Mouse (Mus musculus): ENCODE measurements around the gene Shisa8. TPM values are rescaled to one million over a fixed set of nuclear protein-coding genes. Genes with fewer than 3 reads are reported as not detected.

Shisa8 gene
- polyA plus RNA-seq, 1 experiment from 2014 or later: 4.2 TPM

DNA sequence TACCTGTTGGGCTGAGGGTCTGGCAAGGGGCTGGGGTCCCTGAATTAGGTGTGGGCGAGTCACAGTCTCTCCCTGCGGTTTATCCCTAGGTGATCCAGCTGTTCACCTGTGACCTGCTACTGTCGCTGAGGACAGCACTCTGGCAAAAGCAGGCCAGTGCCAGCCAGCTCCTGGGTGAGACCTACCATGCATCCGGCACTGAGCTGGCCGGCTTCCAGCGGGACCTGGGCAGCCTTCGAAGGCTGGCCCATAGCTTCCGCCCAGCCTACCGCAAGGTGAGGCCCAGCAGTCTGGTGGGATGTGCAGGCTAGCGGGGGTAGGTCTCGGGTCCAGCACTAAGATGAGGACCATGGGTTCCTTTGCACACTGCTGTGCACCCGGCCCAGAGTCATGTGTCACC lies 13.1 kb downstream of the Shisa8 start:
- Histone ChIP-seq H3K4me1 (ENCODE audit: control insufficient read depth, insufficient read depth, low read depth, low read length) (peaks cover 7% of the 10 kb centered on the region), H3K36me3 (ENCODE audit: control insufficient read depth, insufficient read depth, low read length) (peaks cover 64% of the 10 kb centered on the region), H3K4me2 (ENCODE audit: low read length) (no peak overlapping the region), H3K27ac (ENCODE audit: low read depth, low read length) (no peak overlapping the region), H3K9ac (ENCODE audit: low read depth, low read length) (no peak overlapping the region), H3K9me3 (ENCODE audit: control insufficient read depth, low read length) (no peaks in the 10 kb centered on the region), H3K27me3 (replicated peaks; ENCODE audit: control insufficient read depth, insufficient read depth, low read length) (no peaks in the 10 kb centered on the region), H3K4me3 (ENCODE audit: low read length) (no peak overlapping the region)
- 85% methylated on average over 12 of the region's 12 CpGs for WGBS
- ATAC-seq: no peak

DNA sequence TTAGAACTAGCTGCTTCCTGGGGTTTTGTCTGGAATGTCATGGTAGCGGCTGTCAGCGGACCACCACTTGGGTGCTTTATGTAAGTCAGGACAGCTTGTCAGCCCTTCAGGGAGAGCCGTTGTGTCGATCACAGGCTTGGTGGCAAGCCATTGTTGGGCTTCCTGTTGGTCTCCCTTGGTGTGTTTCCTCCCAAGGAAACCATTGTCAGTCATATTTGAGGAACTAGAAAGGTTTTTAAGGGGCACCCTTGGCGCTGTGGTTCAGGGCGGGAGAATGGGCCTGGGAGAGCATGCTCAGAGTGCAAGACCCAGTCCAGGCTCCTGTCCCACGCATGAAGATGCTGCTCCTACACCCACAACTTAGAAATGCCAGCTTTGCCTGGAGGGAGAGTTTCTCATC lies 14.3 kb downstream of the Shisa8 start:
- Histone ChIP-seq H3K36me3 (ENCODE audit: control insufficient read depth, insufficient read depth, low read length) (peaks cover 70% of the 10 kb centered on the region), H3K27me3 (replicated peaks; ENCODE audit: control insufficient read depth, insufficient read depth, low read length) (no peaks in the 10 kb centered on the region), H3K4me3 (ENCODE audit: low read length) (no peak overlapping the region), H3K9ac (ENCODE audit: low read depth, low read length) (no peak overlapping the region), H3K4me1 (ENCODE audit: control insufficient read depth, insufficient read depth, low read depth, low read length) (no peaks in the 10 kb centered on the region), H3K4me2 (ENCODE audit: low read length) (no peak overlapping the region), H3K9me3 (ENCODE audit: control insufficient read depth, low read length) (no peaks in the 10 kb centered on the region), H3K27ac (ENCODE audit: low read depth, low read length) (no peak overlapping the region)
- WGBS: 78% methylated on average over 7 of the region's 7 CpGs
- ATAC-seq: no peak

DNA sequence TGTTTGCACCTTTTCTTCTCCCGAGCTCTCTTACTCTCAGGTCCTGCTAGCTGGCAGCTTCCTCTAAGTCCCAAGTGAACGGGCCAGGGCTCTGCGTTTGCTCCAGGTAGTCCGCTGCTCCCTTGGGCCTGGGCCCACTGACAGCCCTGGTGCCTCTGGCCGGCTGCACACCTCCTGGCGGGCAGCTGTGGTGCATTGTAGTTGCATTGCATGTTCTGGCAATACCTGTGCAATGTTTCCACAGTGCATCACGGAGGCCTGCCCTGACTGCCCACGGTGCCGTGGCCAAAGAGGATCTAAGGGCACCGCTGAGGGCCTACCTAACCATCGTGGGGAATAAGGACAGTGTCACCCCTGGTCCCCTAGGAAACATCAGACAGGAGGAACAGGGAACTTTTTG lies 14.7 kb downstream of the Shisa8 start:
- no peak for ATAC-seq
- H3K4me2 ChIP-seq (ENCODE audit: low read length): no peak overlapping the region
- no peaks in the 10 kb centered on the region for H3K27me3 ChIP-seq (replicated peaks; ENCODE audit: control insufficient read depth, insufficient read depth, low read length)
- H3K4me3 ChIP-seq (ENCODE audit: low read length): no peak overlapping the region
- no peak overlapping the region for H3K27ac ChIP-seq (ENCODE audit: low read depth, low read length)
- WGBS: 89% methylated on average over 11 of the region's 11 CpGs
- H3K4me1 ChIP-seq (ENCODE audit: control insufficient read depth, insufficient read depth, low read depth, low read length): no peaks in the 10 kb centered on the region
- H3K9me3 ChIP-seq (ENCODE audit: control insufficient read depth, low read length): no peaks in the 10 kb centered on the region
- H3K9ac ChIP-seq (ENCODE audit: low read depth, low read length): no peak overlapping the region
- peaks cover 71% of the 10 kb centered on the region for H3K36me3 ChIP-seq (ENCODE audit: control insufficient read depth, insufficient read depth, low read length)

DNA sequence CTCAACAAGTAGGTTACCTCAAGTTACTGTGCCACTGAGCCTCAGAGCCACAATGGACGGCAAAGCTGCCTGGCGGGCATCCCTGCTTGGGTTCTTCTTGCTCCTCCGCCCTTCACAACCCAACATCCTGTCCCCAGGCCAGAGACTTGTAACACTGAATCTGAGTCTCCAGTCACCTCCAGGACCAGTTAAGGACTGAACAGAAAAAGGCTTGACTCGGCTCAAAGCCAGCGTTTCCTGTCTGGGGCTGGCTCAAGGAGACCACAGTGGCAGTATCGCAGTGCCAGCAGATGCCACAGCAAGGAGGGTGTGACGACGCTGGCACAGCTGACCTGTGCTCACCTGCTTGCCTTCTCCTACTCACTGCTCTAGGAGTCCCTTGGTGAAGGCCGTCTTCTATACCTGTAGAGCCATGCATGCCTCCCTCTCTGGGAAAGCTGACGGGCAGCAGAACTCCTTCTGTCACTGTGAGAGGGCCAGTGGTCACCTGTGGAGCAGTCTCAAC lies 15.3 kb downstream of the Shisa8 start:
- Histone ChIP-seq H3K9me3 (ENCODE audit: control insufficient read depth, low read length) (no peaks in the 10 kb centered on the region), H3K9ac (ENCODE audit: low read depth, low read length) (no peak overlapping the region), H3K4me2 (ENCODE audit: low read length) (no peak overlapping the region), H3K36me3 (ENCODE audit: control insufficient read depth, insufficient read depth, low read length) (peaks cover 75% of the 10 kb centered on the region), H3K4me3 (ENCODE audit: low read length) (no peak overlapping the region), H3K27ac (ENCODE audit: low read depth, low read length) (no peak overlapping the region), H3K4me1 (ENCODE audit: control insufficient read depth, insufficient read depth, low read depth, low read length) (no peaks in the 10 kb centered on the region), H3K27me3 (replicated peaks; ENCODE audit: control insufficient read depth, insufficient read depth, low read length) (no peaks in the 10 kb centered on the region)
- WGBS: 94% methylated on average over 10 of the region's 10 CpGs
- ATAC-seq: no peak

DNA sequence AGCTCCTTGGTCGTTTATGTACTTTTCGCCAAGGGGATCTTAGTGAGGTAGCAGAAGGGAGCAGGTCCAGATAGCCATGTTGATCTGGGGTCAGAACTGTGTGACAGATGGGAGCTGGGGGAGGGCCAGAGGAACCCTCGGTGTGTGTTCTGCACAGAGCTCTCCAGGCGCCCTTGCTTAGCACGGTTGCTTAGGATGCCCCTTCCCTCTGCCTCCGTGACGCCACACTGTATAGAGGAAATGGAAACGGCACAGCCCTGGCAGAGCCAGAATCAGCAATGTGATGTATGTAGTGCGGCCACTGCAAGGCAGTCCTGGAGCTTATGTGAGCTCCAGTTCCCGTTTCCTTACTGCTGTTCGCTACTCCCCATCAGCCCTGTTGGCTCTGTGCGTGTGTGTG lies 16.3 kb downstream of the Shisa8 start:
- no peak overlapping the region for H3K4me2 ChIP-seq (ENCODE audit: low read length)

DNA sequence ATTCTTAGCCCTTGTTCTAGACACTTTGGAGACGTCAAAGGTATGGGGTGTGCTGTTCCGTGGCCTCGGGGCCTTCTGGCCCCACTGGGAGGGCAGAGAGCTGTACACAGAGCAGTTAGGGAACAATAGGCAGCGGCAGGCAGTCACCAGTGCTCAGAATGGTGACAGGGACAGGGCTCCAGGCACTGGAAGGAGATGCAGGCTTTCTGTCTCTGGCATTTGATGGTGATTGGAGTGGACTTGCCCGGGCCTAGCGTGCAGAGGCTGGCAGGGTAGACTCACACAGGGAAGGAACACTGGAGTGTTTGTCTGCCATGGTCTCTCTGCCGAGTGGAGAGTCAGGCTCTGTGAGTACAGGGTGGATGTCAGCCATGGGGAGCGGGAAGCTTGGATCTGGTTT lies 20.0 kb downstream of the Shisa8 start:
- Histone ChIP-seq H3K27me3 (replicated peaks; ENCODE audit: control insufficient read depth, insufficient read depth, low read length) (no peaks in the 10 kb centered on the region), H3K9me3 (ENCODE audit: control insufficient read depth, low read length) (no peaks in the 10 kb centered on the region), H3K4me1 (ENCODE audit: control insufficient read depth, insufficient read depth, low read depth, low read length) (no peaks in the 10 kb centered on the region), H3K4me2 (ENCODE audit: low read length) (no peak overlapping the region), H3K9ac (ENCODE audit: low read depth, low read length) (no peak overlapping the region), H3K36me3 (ENCODE audit: control insufficient read depth, insufficient read depth, low read length) (peaks cover 63% of the 10 kb centered on the region), H3K4me3 (ENCODE audit: low read length) (no peak overlapping the region), H3K27ac (ENCODE audit: low read depth, low read length) (no peak overlapping the region)
- ATAC-seq: no peak
- 79% methylated on average over 8 of the region's 8 CpGs for whole genome bisulfite sequencing

More for the DNA sequence above, 16.3 kb downstream of the Shisa8 start:
- 88% methylated on average over 12 of the region's 12 CpGs for WGBS
- H3K27me3 ChIP-seq (replicated peaks; ENCODE audit: control insufficient read depth, insufficient read depth, low read length): no peaks in the 10 kb centered on the region
- no peaks in the 10 kb centered on the region for H3K4me1 ChIP-seq (ENCODE audit: control insufficient read depth, insufficient read depth, low read depth, low read length)
- no peak overlapping the region for H3K4me3 ChIP-seq (ENCODE audit: low read length)
- no peak overlapping the region for H3K27ac ChIP-seq (ENCODE audit: low read depth, low read length)
- H3K9me3 ChIP-seq (ENCODE audit: control insufficient read depth, low read length): no peaks in the 10 kb centered on the region
- H3K36me3 ChIP-seq (ENCODE audit: control insufficient read depth, insufficient read depth, low read length): peaks cover 78% of the 10 kb centered on the region
- ATAC-seq: no peak
- H3K9ac ChIP-seq (ENCODE audit: low read depth, low read length): no peak overlapping the region

DNA sequence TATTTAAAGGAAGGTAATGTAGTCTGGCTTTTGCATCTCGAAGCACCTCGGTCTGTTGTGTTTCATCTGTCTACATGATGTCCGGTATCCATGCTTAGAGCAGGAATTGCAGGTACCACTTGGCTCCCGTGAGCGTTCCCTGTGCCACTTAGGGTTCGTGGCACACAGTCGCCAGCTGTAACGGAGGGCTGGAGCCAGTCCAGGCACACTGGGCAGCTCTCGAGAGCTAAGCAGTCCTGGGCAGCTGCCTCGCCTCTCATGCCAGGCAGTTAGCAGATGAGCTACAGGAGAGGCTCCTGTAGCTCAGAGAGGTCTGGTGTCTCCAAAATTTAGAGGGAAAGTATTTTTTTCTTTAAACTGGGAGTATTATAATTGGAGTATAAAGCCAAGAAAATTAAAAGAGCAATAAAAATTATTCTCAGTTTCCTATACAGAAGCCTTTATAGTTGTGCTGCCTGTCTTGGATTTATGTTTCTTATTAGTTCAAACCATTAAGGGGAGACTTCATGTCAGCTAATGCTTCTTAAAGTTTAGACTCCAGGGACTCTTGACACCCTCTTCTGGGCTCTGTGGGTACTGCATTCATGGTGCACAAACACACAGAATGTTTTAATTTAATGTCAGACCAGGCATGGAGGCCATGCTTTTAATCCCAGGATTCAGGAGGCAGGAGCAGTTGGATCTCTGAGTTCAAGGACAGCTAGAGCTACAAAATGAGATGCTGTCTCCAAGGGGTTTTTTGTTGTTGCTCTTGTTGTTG lies 24.0 kb downstream of the Shisa8 start:
- Histone ChIP-seq H3K4me3 (ENCODE audit: low read length) (no peak overlapping the region), H3K36me3 (ENCODE audit: control insufficient read depth, insufficient read depth, low read length) (peaks cover 57% of the 10 kb centered on the region), H3K9ac (ENCODE audit: low read depth, low read length) (no peak overlapping the region), H3K27me3 (replicated peaks; ENCODE audit: control insufficient read depth, insufficient read depth, low read length) (no peaks in the 10 kb centered on the region), H3K4me1 (ENCODE audit: control insufficient read depth, insufficient read depth, low read depth, low read length) (no peaks in the 10 kb centered on the region), H3K4me2 (ENCODE audit: low read length) (no peak overlapping the region), H3K27ac (ENCODE audit: low read depth, low read length) (no peak overlapping the region), H3K9me3 (ENCODE audit: control insufficient read depth, low read length) (no peaks in the 10 kb centered on the region)
- WGBS: 87% methylated on average over 10 of the region's 10 CpGs
- ATAC-seq: no peak

DNA sequence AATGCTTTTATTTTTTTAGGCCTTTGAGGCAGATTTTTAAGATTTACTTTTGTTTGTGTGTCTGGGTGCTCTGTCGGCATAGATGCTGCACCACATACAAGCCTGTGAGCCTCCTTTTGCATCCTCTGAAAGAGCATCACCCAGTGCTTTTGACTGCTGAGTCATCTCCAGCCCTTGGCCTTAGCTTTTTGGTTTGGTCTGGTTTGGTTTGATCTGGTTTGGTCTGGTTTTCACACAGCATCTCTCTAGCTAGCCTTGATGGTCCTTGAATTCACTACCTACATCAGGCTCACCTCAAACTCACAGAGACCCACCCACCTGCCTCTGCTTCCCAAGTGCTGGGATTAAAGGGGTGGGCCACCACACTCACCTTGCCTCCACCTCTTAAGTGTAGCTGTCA lies 24.7 kb downstream of the Shisa8 start:
- no peak for ATAC-seq
- Histone ChIP-seq H3K27ac (ENCODE audit: low read depth, low read length) (no peak overlapping the region), H3K4me3 (ENCODE audit: low read length) (no peak overlapping the region), H3K9me3 (ENCODE audit: control insufficient read depth, low read length) (no peaks in the 10 kb centered on the region), H3K4me2 (ENCODE audit: low read length) (no peak overlapping the region), H3K36me3 (ENCODE audit: control insufficient read depth, insufficient read depth, low read length) (peaks cover 62% of the 10 kb centered on the region), H3K9ac (ENCODE audit: low read depth, low read length) (no peak overlapping the region), H3K27me3 (replicated peaks; ENCODE audit: control insufficient read depth, insufficient read depth, low read length) (no peaks in the 10 kb centered on the region), H3K4me1 (ENCODE audit: control insufficient read depth, insufficient read depth, low read depth, low read length) (no peaks in the 10 kb centered on the region)
- WGBS: 96% methylated on average over 1 of the region's 1 CpGs

DNA sequence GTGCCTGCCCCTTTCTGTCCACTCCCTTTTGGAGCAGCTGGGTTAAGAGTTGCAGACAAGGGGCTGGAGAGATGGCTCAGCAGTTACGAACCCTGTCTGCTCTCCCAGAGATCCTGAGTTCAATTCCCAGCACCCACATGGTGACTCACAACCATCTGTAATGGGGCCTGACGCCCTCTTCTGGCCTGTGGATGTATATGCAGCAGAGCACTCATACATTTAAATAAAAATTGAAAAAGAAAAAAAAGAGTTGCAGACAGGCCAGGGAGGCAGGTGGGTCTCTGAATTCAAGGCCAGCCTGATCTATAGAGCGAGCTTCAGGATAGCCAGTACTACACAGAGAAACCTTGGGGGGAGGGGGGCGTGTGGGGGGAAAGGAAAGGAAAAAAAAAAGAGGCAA lies 25.2 kb downstream of the Shisa8 start:
- Histone ChIP-seq H3K4me2 (ENCODE audit: low read length) (no peak overlapping the region), H3K27me3 (replicated peaks; ENCODE audit: control insufficient read depth, insufficient read depth, low read length) (no peaks in the 10 kb centered on the region), H3K27ac (ENCODE audit: low read depth, low read length) (no peak overlapping the region), H3K9ac (ENCODE audit: low read depth, low read length) (no peak overlapping the region), H3K9me3 (ENCODE audit: control insufficient read depth, low read length) (no peaks in the 10 kb centered on the region), H3K36me3 (ENCODE audit: control insufficient read depth, insufficient read depth, low read length) (peaks cover 59% of the 10 kb centered on the region), H3K4me1 (ENCODE audit: control insufficient read depth, insufficient read depth, low read depth, low read length) (no peaks in the 10 kb centered on the region), H3K4me3 (ENCODE audit: low read length) (no peak overlapping the region)
- WGBS: 84% methylated on average over 4 of the region's 4 CpGs
- ATAC-seq: no peak

All from hindbrain, embryonic 16.5 days (tissue).